Mouse (Mus musculus): ENCODE data around the gene Arhgef39. TPM values are rescaled to one million over a fixed set of nuclear protein-coding genes. Genes with fewer than 3 reads are reported as not detected.

Gene Arhgef39
- polyA plus RNA-seq, 1 experiment from 2014 or later: 47.7 TPM

- Histone ChIP-seq H3K9ac (replicated peaks; ENCODE audit: low read length) (peak overlapping the region; percentile 79), H3K4me3 (ENCODE audit: low read length) (peak overlapping the region; percentile 75), H3K36me3 (ENCODE audit: insufficient read depth, low read length) (peaks cover 10% of the 10 kb centered on the region), H3K4me2 (replicated peaks; ENCODE audit: low read depth, low read length) (peak overlapping the region; percentile 83), H3K27ac (ENCODE audit: low read length) (peak overlapping the region; percentile 75), H3K27me3 (ENCODE audit: insufficient read depth, low read length) (no peaks in the 10 kb centered on the region), H3K9me3 (ENCODE audit: low read length) (no peaks in the 10 kb centered on the region), H3K4me1 (ENCODE audit: insufficient read depth, low read length) (peaks cover 33% of the 10 kb centered on the region)
- no peak; the same call in 1 of the 2 replicates for ATAC-seq (ENCODE audit: low FRiP score, low TSS enrichment)
- 14% methylated on average over 8 of the region's 8 CpGs for WGBS
Measured at GRCm38 (mm10) chr4:43498983-43499382, 512 bp downstream of the Arhgef39 start.

- Histone ChIP-seq H3K27ac (ENCODE audit: low read length) (no peak overlapping the region), H3K27me3 (ENCODE audit: insufficient read depth, low read length) (no peaks in the 10 kb centered on the region), H3K9ac (replicated peaks; ENCODE audit: low read length) (peak overlapping the region; percentile 79), H3K4me3 (ENCODE audit: low read length) (peak overlapping the region; percentile 75), H3K9me3 (ENCODE audit: low read length) (no peaks in the 10 kb centered on the region), H3K4me1 (ENCODE audit: insufficient read depth, low read length) (peaks cover 35% of the 10 kb centered on the region), H3K4me2 (replicated peaks; ENCODE audit: low read depth, low read length) (peak overlapping the region; percentile 83), H3K36me3 (ENCODE audit: insufficient read depth, low read length) (peaks cover 10% of the 10 kb centered on the region)
- 67% methylated on average over 4 of the region's 4 CpGs for WGBS
- ATAC-seq (ENCODE audit: low FRiP score, low TSS enrichment): no peak
Measured at GRCm38 (mm10) chr4:43497946-43498345, 1.5 kb downstream of the Arhgef39 start.

DNA sequence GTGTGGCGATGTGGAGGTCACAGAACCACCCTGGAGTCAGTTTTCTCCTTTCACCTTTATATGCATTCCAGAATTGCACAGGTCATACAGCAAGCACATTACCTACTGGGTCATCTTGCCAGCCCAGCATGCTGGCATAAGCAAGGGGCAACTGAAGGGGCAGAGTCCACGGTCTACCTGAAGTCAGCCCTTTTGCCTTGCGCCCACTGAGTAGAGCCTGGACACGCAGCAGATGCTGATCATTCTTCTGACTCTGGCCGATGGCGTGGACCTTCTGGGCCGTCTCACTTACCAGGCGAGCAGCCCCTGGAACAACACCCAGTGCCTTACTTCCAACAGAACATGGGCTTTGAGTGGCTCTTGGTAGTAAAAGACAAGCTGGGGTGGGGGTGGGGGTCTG, 2.1 kb downstream of the Arhgef39 start:
- H3K9me3 ChIP-seq (ENCODE audit: low read length): no peaks in the 10 kb centered on the region
- ATAC-seq (ENCODE audit: low FRiP score, low TSS enrichment): no peak
- H3K27me3 ChIP-seq (ENCODE audit: insufficient read depth, low read length): no peaks in the 10 kb centered on the region
- no peak overlapping the region for H3K27ac ChIP-seq (ENCODE audit: low read length)
- peak overlapping the region; percentile 75 for H3K4me3 ChIP-seq (ENCODE audit: low read length)
- peaks cover 35% of the 10 kb centered on the region for H3K4me1 ChIP-seq (ENCODE audit: insufficient read depth, low read length)
- WGBS: 86% methylated on average over 8 of the region's 8 CpGs
- no peak overlapping the region for H3K9ac ChIP-seq (replicated peaks; ENCODE audit: low read length)
- peak overlapping the region; percentile 83; the same call in 1 of the 2 replicates for H3K4me2 ChIP-seq (replicated peaks; ENCODE audit: low read depth, low read length)
- peaks cover 10% of the 10 kb centered on the region for H3K36me3 ChIP-seq (ENCODE audit: insufficient read depth, low read length)

GRCm38 (mm10) chr4:43496587-43496986, 2.9 kb downstream of the Arhgef39 start:
- H3K4me3 ChIP-seq (ENCODE audit: low read length): no peak overlapping the region
- H3K4me1 ChIP-seq (ENCODE audit: insufficient read depth, low read length): peaks cover 35% of the 10 kb centered on the region
- no peaks in the 10 kb centered on the region for H3K9me3 ChIP-seq (ENCODE audit: low read length)
- H3K9ac ChIP-seq (replicated peaks; ENCODE audit: low read length): no peak overlapping the region
- ATAC-seq (ENCODE audit: low FRiP score, low TSS enrichment): no peak
- no peak overlapping the region for H3K4me2 ChIP-seq (replicated peaks; ENCODE audit: low read depth, low read length)
- no peaks in the 10 kb centered on the region for H3K27me3 ChIP-seq (ENCODE audit: insufficient read depth, low read length)
- H3K27ac ChIP-seq (ENCODE audit: low read length): no peak overlapping the region
- 56% methylated on average over 6 of the region's 6 CpGs for WGBS
- peaks cover 10% of the 10 kb centered on the region for H3K36me3 ChIP-seq (ENCODE audit: insufficient read depth, low read length)

DNA sequence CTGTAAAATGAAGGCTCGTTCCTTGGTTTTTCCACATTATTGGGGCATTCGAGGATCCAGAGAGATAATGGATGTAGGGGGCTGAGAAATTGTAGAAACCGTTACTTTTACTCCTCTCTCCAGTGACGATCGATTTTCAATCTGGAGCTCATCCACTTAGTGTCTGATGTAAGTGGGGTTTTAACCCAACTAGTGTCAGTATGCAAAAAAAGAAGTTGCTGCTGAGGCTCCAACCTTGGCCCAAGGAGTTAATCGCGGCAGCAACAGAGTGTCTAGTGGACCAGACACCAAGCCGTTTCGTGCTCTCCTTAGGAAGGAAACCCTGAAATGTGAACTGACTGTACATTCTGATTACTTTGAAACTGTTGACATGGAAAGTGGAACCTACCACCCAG, 5.7 kb downstream of the Arhgef39 start:
- ATAC-seq (ENCODE audit: low FRiP score, low TSS enrichment): no peak
- 2% methylated on average over 9 of the region's 9 CpGs for WGBS

DNA sequence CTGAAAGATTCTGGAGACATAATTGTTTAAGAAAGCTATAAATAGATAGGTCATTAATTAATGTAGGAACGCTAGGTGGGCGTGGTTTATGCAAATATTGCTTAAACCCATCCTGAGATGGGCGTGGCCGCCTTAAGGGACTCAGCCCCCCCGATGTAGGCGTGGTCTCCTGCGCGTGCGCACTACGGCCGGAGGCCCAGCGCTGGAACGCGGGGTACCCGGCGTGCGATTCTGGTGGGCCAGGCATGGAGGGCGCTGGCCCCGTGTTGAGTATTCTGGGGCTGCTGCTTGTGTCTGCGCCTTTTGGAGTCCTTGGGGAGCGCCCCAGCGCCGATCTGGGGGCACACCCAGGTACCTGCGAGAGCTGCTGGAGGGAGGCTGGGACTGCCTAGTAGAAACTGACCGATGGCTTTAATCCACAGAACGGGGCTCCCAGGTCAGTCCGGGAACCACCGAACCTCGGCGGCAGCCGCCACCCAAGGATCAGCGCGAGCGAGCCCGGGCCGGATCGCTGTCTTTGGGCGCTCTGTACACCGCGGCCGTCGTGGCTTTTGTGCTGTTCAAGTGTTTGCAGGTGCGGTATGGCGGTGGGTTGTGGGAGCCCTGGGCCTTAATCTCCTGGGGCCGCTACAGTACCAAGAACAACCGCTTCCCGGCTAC, 6.2 kb downstream of the Arhgef39 start:
- H3K4me1 ChIP-seq (ENCODE audit: insufficient read depth, low read length): peaks cover 22% of the 10 kb centered on the region
- ATAC-seq (ENCODE audit: low FRiP score, low TSS enrichment): peak; percentile 87
- peak overlapping the region; percentile 64 for H3K4me3 ChIP-seq (ENCODE audit: low read length)
- H3K9ac ChIP-seq (replicated peaks; ENCODE audit: low read length): peak overlapping the region; percentile 79
- H3K9me3 ChIP-seq (ENCODE audit: low read length): no peaks in the 10 kb centered on the region
- peaks cover 10% of the 10 kb centered on the region for H3K36me3 ChIP-seq (ENCODE audit: insufficient read depth, low read length)
- no peaks in the 10 kb centered on the region for H3K27me3 ChIP-seq (ENCODE audit: insufficient read depth, low read length)
- under 1% methylated on average over 47 of the region's 47 CpGs for WGBS
- H3K27ac ChIP-seq (ENCODE audit: low read length): peak overlapping the region; percentile 83
- H3K4me2 ChIP-seq (replicated peaks; ENCODE audit: low read depth, low read length): peak overlapping the region; percentile 65

More for the DNA sequence above, 5.7 kb downstream of the Arhgef39 start:
- Histone ChIP-seq H3K9ac (replicated peaks; ENCODE audit: low read length) (peak overlapping the region; percentile 79), H3K9me3 (ENCODE audit: low read length) (no peaks in the 10 kb centered on the region), H3K27ac (ENCODE audit: low read length) (peak overlapping the region; percentile 83), H3K4me2 (replicated peaks; ENCODE audit: low read depth, low read length) (peak overlapping the region; percentile 65), H3K36me3 (ENCODE audit: insufficient read depth, low read length) (peaks cover 10% of the 10 kb centered on the region), H3K4me3 (ENCODE audit: low read length) (peak overlapping the region; percentile 64), H3K4me1 (ENCODE audit: insufficient read depth, low read length) (peaks cover 27% of the 10 kb centered on the region), H3K27me3 (ENCODE audit: insufficient read depth, low read length) (no peaks in the 10 kb centered on the region)

- WGBS: 0% methylated on average over 25 of the region's 25 CpGs
- H3K36me3 ChIP-seq (ENCODE audit: insufficient read depth, low read length): peaks cover 10% of the 10 kb centered on the region
- no peaks in the 10 kb centered on the region for H3K27me3 ChIP-seq (ENCODE audit: insufficient read depth, low read length)
- H3K9me3 ChIP-seq (ENCODE audit: low read length): no peaks in the 10 kb centered on the region
- H3K4me2 ChIP-seq (replicated peaks; ENCODE audit: low read depth, low read length): peak within 1 kb of the TSS; percentile 65
- peak within 1 kb of the TSS; percentile 64 for H3K4me3 ChIP-seq (ENCODE audit: low read length)
- peaks cover 17% of the 10 kb centered on the region for H3K4me1 ChIP-seq (ENCODE audit: insufficient read depth, low read length)
- H3K9ac ChIP-seq (replicated peaks; ENCODE audit: low read length): peak within 1 kb of the TSS; percentile 79
- peak; percentile 98 for ATAC-seq (ENCODE audit: low FRiP score, low TSS enrichment)
- H3K27ac ChIP-seq (ENCODE audit: low read length): peak within 1 kb of the TSS; percentile 83
Measured at GRCm38 (mm10) chr4:43492821-43493185, 6.7 kb downstream of the Arhgef39 start, which contains the start of gene Ccdc107. Gene Ccdc107 (plus strand): TSS chr4:43492900.

- Histone ChIP-seq H3K36me3 (ENCODE audit: insufficient read depth, low read length) (peaks cover 10% of the 10 kb centered on the region), H3K9ac (replicated peaks; ENCODE audit: low read length) (no peak overlapping the region), H3K4me2 (replicated peaks; ENCODE audit: low read depth, low read length) (peak overlapping the region; percentile 65), H3K4me3 (ENCODE audit: low read length) (peak overlapping the region; percentile 64), H3K27me3 (ENCODE audit: insufficient read depth, low read length) (no peaks in the 10 kb centered on the region), H3K27ac (ENCODE audit: low read length) (peak overlapping the region; percentile 83), H3K9me3 (ENCODE audit: low read length) (no peaks in the 10 kb centered on the region), H3K4me1 (ENCODE audit: insufficient read depth, low read length) (peaks cover 11% of the 10 kb centered on the region; the same call in 1 of the 2 replicates)
- 45% methylated on average over 12 of the region's 12 CpGs for WGBS
- ATAC-seq (ENCODE audit: low FRiP score, low TSS enrichment): no peak
Measured at GRCm38 (mm10) chr4:43492101-43492820, 7.2 kb downstream of the Arhgef39 start.

GRCm38 (mm10) chr4:43490801-43491200, 8.7 kb downstream of the Arhgef39 start:
- WGBS: 86% methylated on average over 5 of the region's 5 CpGs
- no peak for ATAC-seq (ENCODE audit: low FRiP score, low TSS enrichment)
- no peak overlapping the region for H3K27ac ChIP-seq (ENCODE audit: low read length)
- peaks cover under 1% of the 10 kb centered on the region; the same call in 1 of the 2 replicates for H3K9me3 ChIP-seq (ENCODE audit: low read length)
- H3K4me1 ChIP-seq (ENCODE audit: insufficient read depth, low read length): peaks cover 11% of the 10 kb centered on the region; the same call in 1 of the 2 replicates
- no peak overlapping the region for H3K9ac ChIP-seq (replicated peaks; ENCODE audit: low read length)
- no peaks in the 10 kb centered on the region; the same call in 1 of the 2 replicates for H3K36me3 ChIP-seq (ENCODE audit: insufficient read depth, low read length)
- H3K4me3 ChIP-seq (ENCODE audit: low read length): no peak overlapping the region
- H3K4me2 ChIP-seq (replicated peaks; ENCODE audit: low read depth, low read length): no peak overlapping the region
- no peaks in the 10 kb centered on the region for H3K27me3 ChIP-seq (ENCODE audit: insufficient read depth, low read length)

- no peak overlapping the region for H3K9ac ChIP-seq (replicated peaks; ENCODE audit: low read length)
- ATAC-seq (ENCODE audit: low FRiP score, low TSS enrichment): no peak
- H3K4me2 ChIP-seq (replicated peaks; ENCODE audit: low read depth, low read length): no peak overlapping the region
- H3K27ac ChIP-seq (ENCODE audit: low read length): no peak overlapping the region
- WGBS: 94% methylated on average over 3 of the region's 3 CpGs
- peaks cover 8% of the 10 kb centered on the region; the same call in 1 of the 2 replicates for H3K4me1 ChIP-seq (ENCODE audit: insufficient read depth, low read length)
- no peaks in the 10 kb centered on the region for H3K36me3 ChIP-seq (ENCODE audit: insufficient read depth, low read length)
- H3K9me3 ChIP-seq (ENCODE audit: low read length): peaks cover 3% of the 10 kb centered on the region
- H3K27me3 ChIP-seq (ENCODE audit: insufficient read depth, low read length): no peaks in the 10 kb centered on the region
- no peak overlapping the region for H3K4me3 ChIP-seq (ENCODE audit: low read length)
Measured at GRCm38 (mm10) chr4:43489611-43490010, 9.9 kb downstream of the Arhgef39 start.

All from kidney, embryonic 16.5 days (tissue).